Mouse (Mus musculus) WW6 (cell line): Measurements from ENCODE around the gene Snx13.

Experiments
- DNase-seq: peaks from one replicate; pipeline ENCODE4 v3.0.0-alpha.2; 2013; ENCODE audit warnings: low read depth, low spot score

Snx13 gene

DNA sequence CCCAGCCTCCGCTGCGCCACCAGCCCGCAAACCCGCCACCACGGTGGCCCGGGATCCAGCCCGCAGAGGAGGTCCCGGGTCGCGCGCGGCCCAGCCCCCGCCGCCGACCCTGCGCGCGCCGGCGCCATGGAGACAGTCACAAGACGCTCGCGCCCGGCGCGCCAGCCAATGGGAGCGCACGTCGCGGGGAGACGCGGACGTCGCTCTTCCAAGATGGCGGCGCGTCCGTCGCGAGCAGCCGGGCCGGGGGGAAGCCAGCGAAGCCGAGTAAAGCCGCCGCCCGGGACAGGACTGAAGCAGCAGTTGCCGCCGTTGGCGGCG is at the start of gene Snx13:
Gene Snx13, plus strand, starts transcription at position 188 of the 321 bp plus-strand sequence.
- peak; percentile 58 for DNase-seq

DNA sequence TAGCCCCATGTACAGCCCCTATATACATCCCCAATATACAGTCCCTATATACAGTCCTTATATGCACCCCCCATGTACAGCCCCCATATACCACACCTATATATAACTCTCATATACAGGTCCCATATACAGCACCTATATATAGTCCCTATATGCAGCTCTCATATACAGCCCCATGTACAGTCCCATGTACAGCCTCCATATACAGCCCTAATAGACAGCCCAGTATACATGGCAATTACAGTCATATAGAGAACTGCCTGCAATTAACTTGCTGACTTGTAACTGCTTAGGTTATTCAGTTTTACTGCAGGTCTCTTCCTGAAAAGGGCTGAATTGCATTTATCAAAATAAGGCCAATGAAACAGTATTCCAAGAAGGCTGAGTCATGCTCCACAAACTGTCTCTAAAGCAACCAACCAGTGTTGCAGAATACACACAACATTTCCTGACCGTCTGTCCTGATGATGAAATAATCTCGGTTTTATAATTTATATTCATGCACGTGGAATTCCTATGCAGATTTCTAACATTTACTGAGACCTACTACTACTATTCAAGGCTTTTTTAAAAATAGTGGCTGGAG is 49.3 kb upstream of the Snx13 start:
- no peak for DNase-seq

DNA sequence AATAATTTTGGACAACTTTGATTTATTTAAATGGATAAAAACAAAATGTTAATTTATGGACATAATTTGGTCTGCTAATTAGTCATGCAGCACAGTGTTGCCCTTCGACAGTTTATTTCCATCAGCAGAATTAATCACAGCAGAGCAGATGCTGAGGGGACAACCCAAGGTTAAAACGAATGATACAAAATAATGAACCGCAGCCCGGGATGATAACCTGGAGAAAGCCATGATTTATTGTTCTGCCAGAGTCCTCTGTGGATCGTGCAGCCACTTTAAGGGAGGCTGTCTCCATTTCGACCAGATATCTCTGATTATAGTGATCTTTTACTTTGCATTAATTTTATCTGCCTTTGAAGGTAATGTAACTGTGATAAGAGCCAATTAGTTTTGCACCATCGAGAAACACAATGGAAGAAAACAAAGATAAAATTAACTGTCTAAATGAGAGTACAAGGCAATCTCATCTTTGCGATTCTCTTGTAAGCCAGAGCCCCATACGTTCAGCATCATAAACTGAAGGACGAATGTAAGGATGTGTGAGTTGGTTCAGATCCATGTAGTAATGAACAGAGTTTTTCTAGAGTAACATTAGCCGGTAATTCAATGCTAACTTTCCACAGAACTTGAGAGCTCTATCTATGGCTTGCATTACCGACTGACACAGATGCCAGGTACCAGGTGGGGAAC is 48.1 kb upstream of the Snx13 start:
- DNase-seq: no peak

DNA sequence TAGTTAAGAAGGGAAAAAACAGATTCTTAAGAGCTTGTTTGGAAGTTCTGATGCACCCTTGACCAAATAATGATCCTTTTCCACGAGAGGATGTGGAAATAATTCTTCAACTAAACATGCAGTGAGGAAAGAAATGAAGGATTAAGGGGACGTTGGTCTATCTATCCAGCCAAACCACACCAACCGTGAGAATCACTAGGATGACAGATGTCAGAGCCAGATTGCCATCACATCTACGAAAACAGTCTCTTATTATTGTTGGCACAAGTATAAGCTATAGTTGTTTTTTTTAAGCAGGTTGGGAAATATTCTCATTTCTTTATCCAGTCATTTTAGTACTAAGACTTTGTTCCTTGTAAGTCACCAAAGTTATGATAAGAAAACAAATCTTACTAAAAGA is 46.7 kb upstream of the Snx13 start:
- no peak for DNase-seq

DNA sequence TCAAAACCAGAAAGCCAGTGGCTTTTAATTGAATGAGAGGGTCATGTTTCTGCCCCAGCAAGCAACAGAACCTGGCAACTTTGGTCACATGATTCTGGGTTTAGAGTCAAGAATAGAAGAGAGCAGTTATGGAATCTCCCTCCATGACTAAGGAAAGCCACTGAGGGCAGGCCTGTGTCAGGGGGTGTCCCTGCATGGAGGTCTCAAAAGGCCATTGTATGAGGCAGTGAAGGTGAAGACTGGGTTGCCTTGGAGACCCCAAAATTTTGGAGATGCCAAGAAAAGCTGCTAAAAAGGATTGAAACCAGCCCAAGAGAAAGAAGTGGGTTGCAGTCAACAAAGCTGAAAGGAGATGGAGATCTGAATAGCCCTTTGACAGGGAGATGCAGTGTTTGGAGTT is 41.2 kb upstream of the Snx13 start:
- no peak for DNase-seq

DNA sequence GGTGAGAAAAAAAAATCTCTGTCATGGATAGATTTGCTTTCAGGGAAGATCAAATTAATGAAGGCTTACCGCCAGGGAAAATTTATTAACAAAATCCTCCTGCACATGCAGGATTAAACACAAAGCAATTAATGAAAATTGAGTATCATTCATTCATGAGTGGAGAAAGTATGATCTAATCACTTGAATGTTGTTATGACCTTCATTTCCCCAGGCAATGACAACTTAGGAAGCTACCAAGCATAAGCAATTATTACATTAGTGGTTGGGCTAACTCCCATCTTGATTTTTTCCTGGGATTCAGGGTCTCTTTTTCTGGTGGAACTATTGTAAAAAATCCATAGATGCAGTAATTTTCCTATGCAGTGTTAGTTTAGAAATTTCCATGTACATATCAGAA is 39.1 kb upstream of the Snx13 start:
- DNase-seq: no peak

DNA sequence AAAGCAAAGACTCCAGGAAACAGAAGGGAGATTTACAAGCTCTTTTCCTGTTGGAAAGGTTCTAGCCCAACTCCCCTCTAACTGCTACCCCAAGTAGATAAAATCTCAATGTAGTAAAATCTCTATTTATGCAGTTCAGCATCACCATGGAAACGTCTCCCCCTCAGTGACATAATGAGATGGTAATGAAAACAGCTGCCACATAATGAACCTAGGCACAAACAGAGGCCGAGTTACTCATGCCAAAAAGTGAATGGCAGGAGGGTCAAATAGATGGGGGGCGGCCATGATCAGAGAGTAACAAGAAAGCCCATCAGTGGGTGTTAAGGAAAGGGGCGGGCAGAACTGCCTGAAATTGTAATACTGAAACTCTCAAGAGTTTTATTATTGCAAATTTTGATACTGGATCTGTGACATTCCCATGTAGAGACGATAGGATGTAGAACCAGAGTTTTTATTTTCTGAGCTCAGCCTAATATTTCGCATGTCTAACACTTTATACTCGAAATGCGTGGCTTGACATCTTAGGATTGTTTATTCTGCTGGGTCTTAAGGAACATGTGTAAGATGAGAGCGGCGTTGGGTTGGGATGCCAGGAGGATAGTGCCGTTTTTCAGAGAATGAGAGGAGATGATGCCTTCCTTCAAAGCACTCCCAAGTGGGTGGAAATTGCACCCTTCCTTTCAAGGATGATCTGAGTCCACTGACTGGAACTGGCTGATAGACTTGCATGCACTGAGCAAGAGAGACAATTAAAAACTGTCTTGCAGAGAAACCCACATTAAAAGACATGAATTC is 38.4 kb upstream of the Snx13 start:
- no peak for DNase-seq

DNA sequence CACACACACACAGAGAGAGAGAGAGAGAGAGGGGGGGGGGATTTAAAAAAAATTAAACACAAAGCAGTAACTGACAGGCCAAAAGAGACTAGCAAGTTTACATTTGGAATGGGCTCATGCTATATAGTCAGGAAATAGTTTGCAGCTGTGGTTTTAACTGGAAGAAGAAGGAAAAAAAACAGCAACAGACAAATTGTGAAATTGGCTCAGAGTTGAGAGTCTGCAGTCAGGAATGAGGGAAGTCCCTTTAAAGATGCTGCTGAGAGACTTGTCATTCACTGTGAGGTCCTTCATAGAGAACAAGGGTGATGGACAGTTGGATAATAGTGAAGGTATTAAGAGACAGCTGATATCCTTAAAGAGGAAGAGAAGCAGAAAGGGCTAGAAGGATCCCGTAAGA is 35.5 kb upstream of the Snx13 start:
- DNase-seq: no peak

DNA sequence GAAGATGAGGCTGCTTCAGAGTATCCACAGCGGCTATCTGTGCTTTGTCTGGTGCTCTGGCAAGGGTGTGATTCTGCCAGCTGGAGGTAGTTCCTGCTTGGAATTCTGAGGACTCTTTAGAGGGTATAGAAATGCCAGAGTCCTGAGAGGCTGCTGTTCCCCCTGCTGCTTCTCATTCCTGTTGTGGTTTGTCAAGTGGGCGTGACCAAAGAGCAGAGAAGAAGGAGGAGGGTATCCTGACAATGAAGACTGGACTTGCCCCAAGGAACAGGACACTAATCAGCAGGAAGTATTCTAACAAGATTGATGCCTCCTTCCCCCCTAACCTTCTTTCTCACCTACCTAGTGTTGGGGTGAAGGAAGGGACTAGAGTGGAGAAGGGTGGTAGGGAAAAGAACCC is 33.0 kb upstream of the Snx13 start:
- no peak for DNase-seq

DNA sequence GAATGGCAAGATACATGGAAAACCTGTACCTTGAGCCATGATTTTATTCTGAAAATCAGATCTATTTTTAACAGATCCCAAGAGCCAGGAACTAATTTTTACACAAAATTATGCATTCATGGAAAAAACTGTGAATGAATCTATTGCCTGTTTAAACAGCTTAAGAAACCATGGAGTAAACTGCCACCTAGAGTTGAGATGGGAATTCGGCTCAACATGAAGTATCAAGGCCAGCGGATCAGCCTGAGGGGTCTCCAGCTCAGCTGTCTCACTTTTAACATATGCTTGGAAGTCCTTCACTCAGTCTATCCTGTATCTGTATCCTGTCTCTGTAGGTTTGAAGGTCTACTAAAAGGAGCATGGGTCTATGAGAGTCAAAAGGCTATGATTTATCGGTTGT is 30.9 kb upstream of the Snx13 start:
- no peak for DNase-seq

DNA sequence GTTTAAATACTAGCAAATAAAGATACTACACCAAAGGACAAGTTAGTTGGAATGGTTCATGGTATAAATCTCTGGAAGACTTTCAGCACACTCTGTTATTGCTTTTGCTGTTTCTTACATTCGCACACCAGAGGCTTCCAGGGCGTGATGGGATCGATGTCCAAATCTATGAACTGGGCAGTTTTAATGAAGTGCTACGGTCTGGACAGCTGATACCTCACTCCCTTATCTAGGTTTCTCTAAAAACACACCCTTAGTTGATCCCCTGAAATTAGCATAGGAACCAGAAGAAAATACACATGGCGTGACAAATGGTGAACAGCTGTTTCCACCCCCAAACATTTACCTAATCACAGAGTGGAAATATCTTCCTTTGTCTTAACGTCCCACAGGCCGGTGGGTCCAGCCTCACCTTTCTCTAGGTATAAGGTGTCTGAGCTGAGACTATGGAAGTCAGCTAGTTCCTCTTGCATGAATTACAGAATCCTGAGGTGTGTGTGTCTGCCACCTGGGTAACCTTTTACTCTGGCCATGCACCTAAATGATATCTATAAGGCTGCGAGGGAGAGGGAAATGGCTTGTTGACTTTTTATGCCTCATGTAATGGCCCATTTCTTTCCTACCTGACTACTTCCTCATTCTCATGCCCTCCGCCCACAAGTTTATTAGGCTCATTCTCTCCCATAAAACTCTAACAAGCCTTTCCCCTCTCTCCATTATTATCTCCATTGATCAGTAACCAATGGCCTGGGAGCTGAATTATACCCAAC is 30.3 kb upstream of the Snx13 start:
- DNase-seq: no peak

DNA sequence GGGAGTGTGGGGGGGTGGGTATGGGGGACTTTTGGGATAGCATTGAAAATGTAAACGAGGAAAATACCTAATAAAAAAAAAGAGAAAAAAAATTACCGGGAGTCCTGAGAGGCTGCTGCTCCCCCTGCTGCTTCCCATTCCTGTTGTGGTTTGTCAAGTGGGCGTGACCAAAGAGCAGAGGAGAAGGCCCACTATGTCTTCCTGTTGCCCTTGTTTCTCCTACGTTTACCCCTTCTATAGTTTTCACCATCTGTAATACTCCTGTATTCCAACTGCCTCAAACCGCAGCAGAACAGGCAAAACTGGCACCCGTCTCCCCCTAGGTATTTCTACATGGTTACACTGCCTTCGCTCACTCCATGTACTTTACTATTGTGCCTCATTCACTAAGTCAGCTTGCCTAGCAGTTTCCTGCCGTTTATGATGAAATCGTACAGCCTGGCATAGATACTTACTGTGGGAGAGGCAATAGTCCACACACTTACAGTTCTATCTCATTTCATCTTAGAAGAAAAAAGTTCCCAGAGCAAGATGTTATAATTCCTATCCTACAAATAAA is 28.2 kb upstream of the Snx13 start:
- no peak for DNase-seq

DNA sequence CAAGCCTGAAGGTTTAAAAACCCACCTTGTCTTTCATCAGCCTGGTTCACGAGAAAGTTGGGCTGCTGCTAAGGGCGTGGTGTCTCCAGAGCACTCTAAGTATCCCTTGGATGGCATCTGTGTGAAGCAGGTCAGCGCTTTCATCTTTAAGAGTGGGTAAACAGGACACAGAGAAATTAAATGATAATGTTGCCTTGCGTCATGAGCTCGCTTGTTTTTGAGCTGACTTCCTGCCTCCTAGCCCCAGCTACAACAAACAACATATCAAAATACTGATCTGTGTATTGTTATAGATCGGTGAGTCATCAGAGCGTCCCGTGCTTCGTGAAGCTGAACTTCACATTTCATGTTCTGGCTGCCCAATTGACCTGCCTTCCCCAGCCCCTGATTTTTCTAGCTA is 25.7 kb upstream of the Snx13 start:
- DNase-seq: no peak

DNA sequence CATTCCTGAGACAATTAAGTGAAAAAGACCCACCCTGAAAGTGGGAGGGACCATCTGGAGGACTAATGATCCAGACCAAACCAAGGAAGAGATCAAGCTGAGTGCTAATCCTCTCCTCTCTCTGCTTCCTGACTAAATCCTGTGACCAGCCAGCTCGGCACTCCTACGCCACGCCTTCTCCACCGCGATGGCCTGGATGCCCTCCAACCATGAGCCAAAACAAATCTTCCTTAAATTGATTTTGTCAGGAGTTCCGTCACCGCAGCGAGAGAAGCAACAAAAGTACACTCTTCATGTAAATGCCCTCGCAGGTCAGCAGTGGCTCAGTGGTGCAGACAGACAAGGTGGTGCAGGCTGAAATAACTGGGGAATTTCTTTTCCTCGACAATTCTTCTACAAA is 24.9 kb upstream of the Snx13 start:
- no peak for DNase-seq

DNA sequence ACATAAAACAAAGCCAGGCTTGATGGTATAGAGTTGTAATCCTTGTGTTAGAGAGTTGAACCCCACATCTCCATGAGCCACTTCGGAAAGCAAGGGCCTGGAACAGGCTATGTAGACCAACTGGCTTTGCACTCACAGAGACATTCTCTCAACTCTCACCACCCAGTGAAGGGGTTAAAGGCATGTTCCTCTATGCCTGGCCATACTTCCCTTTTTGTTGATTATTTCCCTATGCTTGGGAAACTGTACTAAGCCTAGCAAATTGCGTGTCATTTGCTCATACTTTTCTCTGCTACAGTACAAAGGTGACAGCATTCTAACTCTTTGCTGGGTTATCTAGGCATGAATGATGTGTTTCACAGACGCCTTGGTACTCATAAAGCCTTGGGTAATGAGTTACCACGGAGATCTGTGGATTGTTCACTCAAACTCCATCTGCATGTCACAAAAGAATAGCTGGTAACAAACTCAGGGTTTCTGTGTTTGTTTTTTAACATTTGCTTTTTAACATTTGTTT is 21.0 kb upstream of the Snx13 start:
- DNase-seq: no peak

DNA sequence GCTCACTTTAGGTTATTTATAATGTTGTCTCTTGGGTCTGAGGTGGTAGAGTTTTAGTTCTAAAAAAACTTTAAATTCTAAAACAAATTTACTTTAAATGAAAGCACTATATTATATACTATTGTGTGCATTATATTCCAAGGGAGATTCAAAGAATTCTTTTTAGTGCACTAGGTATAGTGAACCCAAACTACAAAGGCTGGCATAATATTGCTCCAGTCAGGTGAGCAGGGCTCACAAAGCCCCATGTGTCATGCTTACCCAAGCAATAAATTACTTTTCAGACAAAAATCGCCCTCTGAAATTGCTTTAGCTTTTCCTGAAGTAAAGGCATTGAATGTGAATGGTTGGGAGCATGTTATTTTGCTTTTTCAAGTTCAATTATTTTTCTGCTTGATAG is 19.5 kb upstream of the Snx13 start:
- DNase-seq: no peak

DNA sequence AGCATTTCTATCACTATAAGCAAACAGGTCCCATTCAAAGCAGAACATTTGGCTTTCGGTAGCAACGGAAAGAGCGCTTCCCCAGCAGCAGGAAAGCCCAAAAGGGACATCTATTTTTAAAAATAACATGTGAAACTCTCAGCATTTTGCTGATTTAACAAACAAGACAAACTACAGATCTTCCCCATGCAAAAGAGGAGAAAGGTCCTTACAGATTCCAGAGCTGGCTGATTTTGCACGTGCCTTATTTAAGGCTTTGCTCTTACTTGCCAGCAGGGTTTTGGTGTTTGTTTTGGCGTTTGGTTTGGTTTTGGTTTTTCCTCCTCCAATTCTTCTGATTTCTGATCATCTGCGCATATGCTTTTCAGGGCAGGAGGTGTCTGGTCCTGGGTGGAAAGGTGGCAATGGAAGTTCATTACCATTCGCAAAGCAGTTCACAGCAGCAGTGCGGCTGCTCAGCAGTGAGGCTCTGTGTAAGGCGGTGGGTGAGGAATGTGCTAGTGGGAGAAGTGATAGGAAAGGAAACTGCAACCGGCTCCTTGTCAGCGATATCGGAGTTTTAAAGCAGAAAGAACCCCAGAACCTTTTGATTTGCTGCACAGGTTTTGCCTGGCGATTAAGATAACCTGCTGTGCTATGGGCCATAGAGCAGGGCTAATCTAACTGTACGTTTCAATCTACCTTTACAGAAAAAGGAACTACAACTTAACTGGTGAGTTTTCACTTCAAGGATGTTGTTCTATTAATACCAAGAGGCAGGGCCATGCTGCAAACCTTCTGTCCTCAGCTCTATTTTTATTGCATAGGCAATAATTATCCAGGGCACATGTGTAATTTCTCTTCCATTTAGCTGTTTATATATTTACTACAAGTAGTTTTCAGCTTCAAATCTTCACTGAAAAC is 8.1 kb upstream of the Snx13 start:
- no peak for DNase-seq

DNA sequence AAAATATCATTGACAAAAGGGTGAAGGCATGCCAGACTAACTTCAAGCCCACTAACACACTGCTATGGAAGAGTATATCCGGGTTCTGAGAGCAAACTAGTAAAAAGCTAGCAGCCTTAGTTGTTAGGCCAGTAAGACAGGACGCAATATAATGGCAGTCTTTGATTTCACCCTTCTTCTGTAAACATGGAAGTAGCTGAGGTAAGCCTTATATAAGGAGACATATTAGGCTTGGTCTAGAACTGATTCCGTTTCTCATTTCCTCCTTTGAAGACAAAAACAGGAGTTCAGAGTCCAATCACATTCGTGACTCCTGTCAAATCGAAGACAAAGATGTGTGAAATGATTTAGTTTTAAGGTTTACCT is 7.4 kb upstream of the Snx13 start:
- DNase-seq: no peak

DNA sequence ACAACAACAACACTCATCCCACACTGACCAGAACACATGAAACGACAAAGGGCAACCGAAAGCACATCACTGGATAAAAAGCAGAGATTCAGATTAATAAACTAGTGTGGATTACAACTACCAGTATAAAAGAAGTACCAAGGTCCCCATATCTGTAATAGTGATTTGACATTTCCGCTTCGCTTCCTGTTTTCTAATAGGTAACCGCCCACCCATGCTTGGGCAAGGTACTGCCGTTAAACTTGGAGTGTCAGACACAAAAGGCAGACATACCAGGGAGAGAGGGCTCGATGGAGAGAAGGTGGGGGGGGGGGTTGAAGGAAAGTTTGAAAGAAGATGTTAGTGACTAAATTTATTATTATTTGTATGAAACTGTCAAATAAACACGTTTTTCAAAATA is 5.0 kb upstream of the Snx13 start:
- DNase-seq: no peak

DNA sequence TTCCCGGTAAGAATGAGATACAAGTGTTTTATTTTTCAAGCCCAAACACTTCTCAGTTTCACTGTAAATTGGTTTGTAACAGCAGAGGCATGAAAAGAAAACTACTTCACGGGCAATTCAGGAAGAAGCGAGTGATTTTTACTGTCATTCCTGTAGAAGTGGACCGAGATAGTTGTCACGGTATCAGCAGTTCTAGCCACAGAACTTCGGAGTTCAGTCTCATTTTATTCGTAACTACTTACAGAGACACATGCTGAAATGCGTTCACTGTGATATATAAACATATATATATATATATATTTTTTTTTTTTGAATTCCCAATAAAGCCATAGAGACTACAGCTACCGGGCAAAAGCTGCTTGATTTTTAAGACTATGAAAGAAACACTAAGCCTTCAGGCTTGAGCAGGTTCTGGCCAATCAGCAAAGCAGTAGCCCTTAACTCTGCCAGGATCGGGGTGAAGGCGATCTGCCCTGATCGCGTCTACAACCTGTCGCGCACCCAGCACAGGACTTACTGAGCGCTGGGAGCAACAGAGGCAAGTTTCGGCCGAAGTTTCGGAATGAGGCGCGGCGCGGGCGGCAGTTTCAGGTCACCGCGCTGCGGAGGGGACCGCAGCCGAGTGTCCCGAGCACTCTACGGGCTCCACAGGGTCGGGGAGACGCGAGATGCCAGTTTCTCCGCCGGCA is 532 bp upstream of the Snx13 start:
- DNase-seq: peak; percentile 46
